Mouse (Mus musculus) bone marrow macrophage, adult 2 months (primary cell): ENCODE data around the gene Nptn.

Source experiments
- CTCF ChIP-seq: IDR thresholded peaks from 2 replicates; pipeline ENCODE4 v1.5.1; 2012; ENCODE audit warnings: low read depth, mild to moderate bottlenecking, low read length, moderate library complexity
- POLR2A ChIP-seq: IDR thresholded peaks from 2 replicates; pipeline ENCODE4 v1.6.1; 2012; ENCODE audit warnings: mild to moderate bottlenecking, low read depth, low read length, borderline replicate concordance

- no peak for TF ChIP-seq POLR2A
- no peak for TF ChIP-seq CTCF
Measured at GRCm38 (mm10) chr9:58548897-58549296, 33.1 kb upstream of the Nptn start.
